26 mouse cellular contexts compared by ENCODE assay signal in genomic region chrX:166623176-166623575, GRCm38 (mm10). TPM values are rescaled to one million over a fixed set of nuclear protein-coding genes. Genes with fewer than 3 reads are reported as not detected.
DNase-seq lines count a peak whose midpoint lies in the region; ATAC-seq lines count a peak whose summit lies in the region.
"Had no signal": no experiment of that assay in that cellular context is flagged by ENCODE, and none has a peak within 500 bp of the region (broad histone marks: within the 10 kb centered on the region; RNA-seq: fewer than 3 reads in every experiment).

No protein-coding gene starts in this region.

- H3K27me3 ChIP-seq in hindbrain, embryonic 14.5 days (ENCODE audit: control insufficient read depth, insufficient read depth, low read length): peaks cover 28% of the 10 kb centered on the region; the same call in 1 of the 2 replicates
- peaks cover 31% of the 10 kb centered on the region for H3K27me3 ChIP-seq in hindbrain, embryonic 13.5 days
- H3K27me3 ChIP-seq in kidney, embryonic 16.5 days (ENCODE audit: insufficient read depth, low read length): peaks cover 25% of the 10 kb centered on the region
- H3K27me3 ChIP-seq in neural tube, embryonic 13.5 days: peaks cover 41% of the 10 kb centered on the region
- H3K27me3 ChIP-seq: heart, embryonic 15.5 days; liver, embryonic 15.5 days had no signal

- no peaks in the 10 kb centered on the region for H3K4me1 ChIP-seq in hindbrain, embryonic 14.5 days (replicated peaks; ENCODE audit: control insufficient read depth, insufficient read depth, low read length)
- H3K4me1 ChIP-seq in hindbrain, embryonic 13.5 days (replicated peaks): no peaks in the 10 kb centered on the region
- no peaks in the 10 kb centered on the region for H3K4me1 ChIP-seq in kidney, embryonic 16.5 days (ENCODE audit: insufficient read depth, low read length)
- H3K4me1 ChIP-seq in neural tube, embryonic 13.5 days (replicated peaks): peaks cover 7% of the 10 kb centered on the region
- H3K4me1 ChIP-seq: embryonic facial prominence, embryonic 12.5 days; forebrain, embryonic 13.5 days; liver, embryonic 15.5 days had no signal

- H3K27ac ChIP-seq in hindbrain, embryonic 14.5 days: 0 out of 2 replicates have a peak overlapping the region, but pooled peaks have one; percentile 2
- no peak overlapping the region; the same call in 1 of the 2 replicates for H3K27ac ChIP-seq in hindbrain, embryonic 13.5 days
- H3K27ac ChIP-seq in kidney, embryonic 16.5 days (ENCODE audit: low read length): no peak overlapping the region
- H3K27ac ChIP-seq in neural tube, embryonic 13.5 days (replicated peaks): peak overlapping the region; percentile 59
- H3K27ac ChIP-seq: embryonic facial prominence, embryonic 12.5 days; forebrain, embryonic 13.5 days; heart, embryonic 15.5 days; layer of hippocampus, adult 2 months; liver, embryonic 15.5 days; macrophage; stomach, postnatal 0 days had no signal

- H3K4me3 ChIP-seq in hindbrain, embryonic 14.5 days (replicated peaks; ENCODE audit: low read length): no peak overlapping the region
- H3K4me3 ChIP-seq in hindbrain, embryonic 13.5 days: no peak overlapping the region
- H3K4me3 ChIP-seq in kidney, embryonic 16.5 days (ENCODE audit: low read length): no peak overlapping the region
- H3K4me3 ChIP-seq in neural tube, embryonic 13.5 days: no peak overlapping the region
- H3K4me3 ChIP-seq: embryonic facial prominence, embryonic 12.5 days; forebrain, embryonic 13.5 days; heart, embryonic 15.5 days; layer of hippocampus, adult 2 months; liver, embryonic 15.5 days had no signal

- 69% methylated on average over 3 of the region's 3 CpGs for WGBS in hindbrain, embryonic 14.5 days
- WGBS in hindbrain, embryonic 13.5 days: 70% methylated on average over 3 of the region's 3 CpGs
- WGBS in kidney, embryonic 16.5 days: 59% methylated on average over 3 of the region's 3 CpGs
- WGBS in neural tube, embryonic 13.5 days: 60% methylated on average over 3 of the region's 3 CpGs

- H3K36me3 ChIP-seq in hindbrain, embryonic 14.5 days (replicated peaks; ENCODE audit: control insufficient read depth, insufficient read depth): no peaks in the 10 kb centered on the region
- H3K36me3 ChIP-seq in hindbrain, embryonic 13.5 days: no peaks in the 10 kb centered on the region
- no peaks in the 10 kb centered on the region for H3K36me3 ChIP-seq in kidney, embryonic 16.5 days (ENCODE audit: insufficient read depth, low read length)
- no peaks in the 10 kb centered on the region for H3K36me3 ChIP-seq in neural tube, embryonic 13.5 days
- H3K36me3 ChIP-seq: embryonic facial prominence, embryonic 12.5 days; heart, embryonic 15.5 days; liver, embryonic 15.5 days had no signal

- no peak for ATAC-seq in hindbrain, embryonic 14.5 days (ENCODE audit: low FRiP score)
- ATAC-seq in hindbrain, embryonic 13.5 days (ENCODE audit: low FRiP score): no peak
- no peak for ATAC-seq in kidney, embryonic 16.5 days (ENCODE audit: low FRiP score, low TSS enrichment)
- no peak for ATAC-seq in neural tube, embryonic 13.5 days (ENCODE audit: low read depth)
- ATAC-seq: CD4-positive, CD25-positive, alpha-beta regulatory T cell, adult 4 months; forebrain, embryonic 13.5 days; inflammation-experienced regulatory T-cells, adult 6 months; lung, postnatal 0 days; midbrain, embryonic 16.5 days; Patski had no signal

- no peak for DNase-seq in hindbrain, embryonic 14.5 days (ENCODE audit: low spot score)
- DNase-seq in kidney, postnatal 10 days: peak; percentile 21
- DNase-seq in neural tube, embryonic 10.5 days (ENCODE audit: extremely low spot score, low spot score): no peak
- no peak for DNase-seq in MN1 (ENCODE audit: low spot score)
- DNase-seq: cerebellum, adult 11-12 months; cerebellum, postnatal 14 days; heart, postnatal 4 days; liver; right cerebral cortex, postnatal 14 days; thymus, adult 2 months; thymus, postnatal 4 days had no signal

- no peak overlapping the region for H3K9ac ChIP-seq in hindbrain, embryonic 14.5 days
- H3K9ac ChIP-seq in hindbrain, embryonic 13.5 days: no peak overlapping the region
- no peak overlapping the region for H3K9ac ChIP-seq in kidney, embryonic 16.5 days (replicated peaks; ENCODE audit: low read length)
- no peak overlapping the region for H3K9ac ChIP-seq in neural tube, embryonic 13.5 days
- H3K9ac ChIP-seq: embryonic facial prominence, embryonic 12.5 days; forebrain, embryonic 13.5 days; heart, embryonic 15.5 days; liver, embryonic 15.5 days had no signal

- no peak overlapping the region for H3K4me2 ChIP-seq in hindbrain, embryonic 14.5 days (replicated peaks)
- no peak overlapping the region for H3K4me2 ChIP-seq in hindbrain, embryonic 13.5 days
- no peak overlapping the region for H3K4me2 ChIP-seq in kidney, embryonic 16.5 days (replicated peaks; ENCODE audit: low read depth, low read length)
- no peak overlapping the region for H3K4me2 ChIP-seq in neural tube, embryonic 13.5 days
- H3K4me2 ChIP-seq: embryonic facial prominence, embryonic 12.5 days; forebrain, embryonic 13.5 days; heart, embryonic 15.5 days; liver, embryonic 15.5 days had no signal

- no peaks in the 10 kb centered on the region for H3K9me3 ChIP-seq in hindbrain, embryonic 14.5 days (ENCODE audit: control insufficient read depth, low read length)
- H3K9me3 ChIP-seq in hindbrain, embryonic 13.5 days: no peaks in the 10 kb centered on the region
- peaks cover 4% of the 10 kb centered on the region; the same call in 1 of the 2 replicates for H3K9me3 ChIP-seq in kidney, embryonic 16.5 days (ENCODE audit: low read length)
- H3K9me3 ChIP-seq in neural tube, embryonic 13.5 days: no peaks in the 10 kb centered on the region
- H3K9me3 ChIP-seq: embryonic facial prominence, embryonic 12.5 days; forebrain, embryonic 13.5 days; heart, embryonic 15.5 days; liver, embryonic 15.5 days had no signal

RNA-seq across cellular contexts. Expression of gene Egfl6, which starts 37.7 kb away (rescaled TPM):
- polyA plus RNA-seq in hindbrain, embryonic 14.5 days (2014; fragmentation: Nextera tagmentation; extraction: Ambion mirVana): 3.0 and 3.9 TPM in 2 replicates
- polyA plus RNA-seq in hindbrain, embryonic 13.5 days (2015; fragmentation: Nextera tagmentation; extraction: Ambion mirVana): 3.8 and 4.1 TPM in 2 replicates
- polyA plus RNA-seq in kidney, embryonic 16.5 days (2015; fragmentation: Nextera tagmentation; extraction: Ambion mirVana): 8.7 and 12.7 TPM in 2 replicates
- 7.5 and 14.6 TPM in 2 replicates for polyA plus RNA-seq in neural tube, embryonic 13.5 days (2015; fragmentation: Nextera tagmentation; extraction: Ambion mirVana)
- polyA plus RNA-seq: CD4-positive, CD25-positive, alpha-beta regulatory T cell, adult 4 months; inflammation-experienced regulatory T-cells, adult 6 months; macrophage; Patski had no signal

Comparison
In these comparisons a context has a peak if more than half of its experiments do, and no peak if none do; other contexts are left out.
1. H3K27ac ChIP-seq: peak in hindbrain, embryonic 14.5 days (single experiment) and neural tube, embryonic 13.5 days (single experiment); none in hindbrain, embryonic 13.5 days (single experiment) and kidney, embryonic 16.5 days (single experiment).